Mouse (Mus musculus): ENCODE measurements at regions not wholly inside any gene's neighbourhood (a gene's known extent, or its start where the extent isn't known, plus 50 kb on each side); places are given as distances from the start of the nearest gene placed in this dataset.

- TF ChIP-seq POLR2A (IDR thresholded peaks at IDR 0.05; ENCODE audit: insufficient read depth, low read depth, low read length) (no peak), CTCF (IDR thresholded peaks at IDR 0.05) (no peak), EP300 (IDR thresholded peaks at IDR 0.05; ENCODE audit: insufficient read depth, low read depth, low read length) (no peak)
Observed at GRCm38 (mm10) chr1:35337647-35338046, 487.9 kb downstream of the Plekhb2 start.

Data from heart, adult 2 months (tissue).